Comparison of ENCODE assay signal across 21 mouse cellular contexts in the genomic region with DNA sequence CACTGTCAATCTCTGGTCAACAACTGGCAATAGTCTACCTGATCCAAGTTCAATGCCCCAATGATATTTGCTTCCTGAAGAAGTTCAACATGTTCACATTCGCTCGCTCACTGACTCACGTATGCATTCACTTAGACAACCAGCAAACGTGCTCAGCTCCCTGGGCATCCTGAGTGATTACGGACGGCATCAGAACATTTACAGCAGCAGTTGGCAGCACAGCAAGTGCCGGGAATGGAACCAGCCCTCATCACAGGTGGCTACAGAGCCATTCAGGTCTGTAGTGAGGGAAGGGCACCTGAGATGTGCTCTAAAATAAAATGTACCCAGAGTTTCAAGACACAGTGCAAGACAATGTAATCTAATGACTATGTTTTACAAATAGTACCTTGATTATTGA. TPM values are rescaled to one million over a fixed set of nuclear protein-coding genes. Genes with fewer than 3 reads are reported as not detected.
A peak's percentile ranks its signal among the peaks of the same experiment; 100 is the strongest.
DNase-seq lines count a peak whose midpoint lies in the region; ATAC-seq and TF ChIP-seq lines count a peak whose summit lies in the region.
"Had no signal": no experiment of that assay in that cellular context is flagged by ENCODE, and none has a peak within 500 bp of the region (broad histone marks: within the 10 kb centered on the region; RNA-seq: fewer than 3 reads in every experiment).

No protein-coding gene starts in this region.

- no peak for ATAC-seq in heart, embryonic 13.5 days (ENCODE audit: extremely low read depth, insufficient number of reproducible peaks, low FRiP score, low TSS enrichment)
- ATAC-seq: activated CD4-positive, CD25-positive, alpha-beta regulatory T cell, adult 4 months had no signal

- H3K9me3 ChIP-seq in heart, embryonic 13.5 days, result no peaks in the 10 kb centered on the region
- H3K9me3 ChIP-seq: forebrain, embryonic 12.5 days; G1E; hindbrain, embryonic 12.5 days; lung, embryonic 15.5 days had no signal

- peak; percentile 75 for DNase-seq in gastrocnemius, adult 2 months
- DNase-seq in gastrocnemius, postnatal 14 days, result no peak
- no peak for DNase-seq in heart, postnatal 36 days
- peak; percentile 50 for DNase-seq in cerebellum, adult 9-11 months
- no peak for DNase-seq in adrenal gland, postnatal 36 days
- no peak for DNase-seq in spleen, postnatal 4 days (ENCODE audit: low spot score in 2 of 2)
- DNase-seq: adrenal gland, postnatal 10 days; kidney, adult 18-20 months; layer of hippocampus, postnatal 36 days; lung, postnatal 4 days; retina, postnatal 1 day; thymus, postnatal 14 days had no signal

- intact Hi-C loops in gastrocnemius, adult 2 months (cut with DNase I), result loop anchor here (5.0 kb wide), 2 partner anchors 140 to 255 kb away; no protein-coding TSS in a partner anchor
- intact Hi-C loops in gastrocnemius, postnatal 14 days (cut with DNase I; ENCODE audit: low total_unique reads), result no loop called here
- intact Hi-C loops in heart, postnatal 36 days (cut with DNase I), result loop anchor here (5.0 kb wide), 1 partner anchor 170 kb away; no protein-coding TSS in a partner anchor

- H3K4me3 ChIP-seq in gastrocnemius, adult 2 months, result peak overlapping the region; percentile 51
- H3K4me3 ChIP-seq in heart, embryonic 13.5 days, result no peak overlapping the region
- H3K4me3 ChIP-seq: forebrain, embryonic 12.5 days; hindbrain, embryonic 12.5 days; lung, embryonic 15.5 days had no signal

- no peaks in the 10 kb centered on the region for H3K27me3 ChIP-seq in heart, embryonic 13.5 days (replicated peaks)
- H3K27me3 ChIP-seq: forebrain, embryonic 12.5 days; hindbrain, embryonic 12.5 days; lung, embryonic 15.5 days had no signal

- 75% methylated on average over 7 of the region's 7 CpGs for WGBS in heart, embryonic 13.5 days

- no peak for TF ChIP-seq CTCF in gastrocnemius, adult 2 months (IDR thresholded peaks at IDR 0.05)

- H3K9ac ChIP-seq in heart, embryonic 13.5 days, result no peak overlapping the region
- H3K9ac ChIP-seq: forebrain, embryonic 12.5 days; hindbrain, embryonic 12.5 days; liver, embryonic 14.5 days; lung, embryonic 15.5 days had no signal

- no peak overlapping the region for H3K4me2 ChIP-seq in heart, embryonic 13.5 days
- H3K4me2 ChIP-seq: forebrain, embryonic 12.5 days; hindbrain, embryonic 12.5 days; lung, embryonic 15.5 days had no signal

- H3K36me3 ChIP-seq in heart, embryonic 13.5 days, result 0 out of 2 replicates have a peak, but pooled peaks cover 5% of the 10 kb centered on the region
- H3K36me3 ChIP-seq: forebrain, embryonic 12.5 days; G1E; hindbrain, embryonic 12.5 days; lung, embryonic 15.5 days had no signal

- H3K27ac ChIP-seq in gastrocnemius, adult 2 months, result peak overlapping the region; percentile 98
- H3K27ac ChIP-seq in heart, embryonic 13.5 days (replicated peaks), result peak overlapping the region; percentile 86
- H3K27ac ChIP-seq: forebrain, embryonic 12.5 days; hindbrain, embryonic 12.5 days; kidney, postnatal 0 days; liver, embryonic 14.5 days had no signal

- peaks cover 42% of the 10 kb centered on the region for H3K4me1 ChIP-seq in heart, embryonic 13.5 days
- H3K4me1 ChIP-seq: forebrain, embryonic 12.5 days; hindbrain, embryonic 12.5 days had no signal

RNA-seq across cellular contexts. Expression of a gene that starts 7.4 kb away (rescaled TPM):
- 1,000 to 10,000 TPM; 1,090 to 1,382 TPM for total RNA-seq in gastrocnemius, adult 2 months (2021)
- 100 to 1,000 TPM; 507 to 599 TPM for total RNA-seq in gastrocnemius, postnatal 14 days (2021)
- polyA plus RNA-seq in heart, embryonic 13.5 days (2015; fragmentation: Nextera tagmentation; extraction: Ambion mirVana), result 3.1 and 3.2 TPM in 2 replicates
- total RNA-seq in heart, postnatal 36 days (2021), result 100 to 1,000 TPM; 306 to 325 TPM
- total RNA-seq in adrenal gland, postnatal 36 days (2021), result under 1 TPM; 0.26 to 0.43 TPM
- total RNA-seq: common myeloid progenitor, adult 5-6 weeks had no signal
- polyA plus RNA-seq: G1E had no signal

RNA-seq across cellular contexts. Expression of a gene that starts 55.1 kb away (rescaled TPM):
- total RNA-seq in gastrocnemius, adult 2 months (2021), result 10 to 100 TPM; 10.2 to 12.4 TPM
- 10 to 100 TPM; 11.9 to 13.9 TPM for total RNA-seq in gastrocnemius, postnatal 14 days (2021)
- 40.2 and 41.4 TPM in 2 replicates for polyA plus RNA-seq in heart, embryonic 13.5 days (2015; fragmentation: Nextera tagmentation; extraction: Ambion mirVana)
- total RNA-seq in heart, postnatal 36 days (2021), result 10 to 100 TPM; 15.3 to 15.5 TPM
- 10 to 100 TPM; 30.8 to 32.4 TPM for total RNA-seq in adrenal gland, postnatal 36 days (2021)

Comparison
In these comparisons a context has a peak if more than half of its experiments do, and no peak if none do; other contexts are left out.
1. DNase-seq: peak in gastrocnemius, adult 2 months (single experiment) and cerebellum, adult 9-11 months (single experiment); none in gastrocnemius, postnatal 14 days (single experiment), heart, postnatal 36 days (0 of 2), adrenal gland, postnatal 36 days (0 of 2) and spleen, postnatal 4 days (0 of 2).
2. RNA of a gene that starts 7.4 kb away (total RNA-seq): 1,090 to 1,382 TPM in gastrocnemius, adult 2 months, 507 to 599 TPM in gastrocnemius, postnatal 14 days and 306 to 325 TPM in heart, postnatal 36 days; 0.26 to 0.43 TPM in adrenal gland, postnatal 36 days; every median in the first group is over 100 times any median in the second.